Mouse (Mus musculus): ENCODE results near the gene Nubp1. TPM values are rescaled to one million over a fixed set of nuclear protein-coding genes. Genes with fewer than 3 reads are reported as not detected.

Nubp1 gene
- polyA plus RNA-seq, 1 experiment from 2014 or later: 92.0 TPM

DNA sequence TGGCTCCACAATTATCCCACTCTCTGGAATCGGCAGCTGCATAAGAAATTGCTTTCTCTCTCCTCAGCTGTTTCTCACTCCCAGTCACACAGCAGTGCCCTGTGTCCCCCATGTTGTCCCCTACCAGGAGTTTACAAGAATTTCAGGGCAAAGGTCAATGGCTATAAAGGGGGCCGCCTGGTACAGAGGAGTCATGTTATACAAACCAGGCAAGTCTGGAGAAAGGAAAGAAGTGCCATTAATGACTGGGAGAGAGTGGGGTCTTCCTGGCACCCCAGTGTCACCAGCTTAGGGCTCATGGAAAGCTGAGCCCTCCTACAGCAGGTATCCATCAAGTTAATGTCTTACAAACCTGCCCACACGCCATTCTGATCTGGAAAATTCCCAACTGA lies 42.8 kb downstream of the Nubp1 start:
- DNase-seq (ENCODE audit: low spot score): peak; percentile 61
- Histone ChIP-seq H3K4me3 (no peak overlapping the region), H3K4me1 (peaks cover 28% of the 10 kb centered on the region), H3K36me3 (no peaks in the 10 kb centered on the region), H3K27ac (peak overlapping the region; percentile 58; the same call in 1 of the 2 replicates), H3K9me3 (replicated peaks) (no peaks in the 10 kb centered on the region), H3K27me3 (ENCODE audit: low read depth, poor library complexity, severe bottlenecking) (no peaks in the 10 kb centered on the region)
- WGBS: 14% methylated on average over 3 of the region's 3 CpGs

DNA sequence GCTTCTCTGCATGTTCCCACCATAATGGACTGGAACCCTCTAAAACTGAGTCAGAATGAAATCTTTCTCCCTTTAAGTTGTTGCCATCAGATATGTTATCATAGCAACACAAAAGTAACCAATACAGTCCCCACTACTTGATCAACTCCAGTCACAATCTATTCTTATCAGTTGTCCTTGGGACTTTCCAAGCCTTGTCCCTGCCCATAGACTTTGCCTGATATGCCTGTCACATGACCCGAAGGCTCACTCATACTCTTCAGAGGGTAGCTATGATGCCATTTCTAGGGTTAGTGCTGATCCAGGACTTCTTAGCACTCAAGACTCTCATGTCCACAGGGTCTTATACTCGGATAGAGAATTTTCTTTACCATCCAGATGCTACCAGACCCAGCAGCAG lies 48.4 kb downstream of the Nubp1 start:
- WGBS: 81% methylated on average over 2 of the region's 2 CpGs
- H3K27me3 ChIP-seq (ENCODE audit: low read depth, poor library complexity, severe bottlenecking): no peaks in the 10 kb centered on the region
- peaks cover 11% of the 10 kb centered on the region for H3K4me1 ChIP-seq
- no peaks in the 10 kb centered on the region for H3K36me3 ChIP-seq
- DNase-seq (ENCODE audit: low spot score): no peak
- no peak overlapping the region for H3K4me3 ChIP-seq
- no peaks in the 10 kb centered on the region for H3K9me3 ChIP-seq (replicated peaks)
- H3K27ac ChIP-seq: no peak overlapping the region

DNA sequence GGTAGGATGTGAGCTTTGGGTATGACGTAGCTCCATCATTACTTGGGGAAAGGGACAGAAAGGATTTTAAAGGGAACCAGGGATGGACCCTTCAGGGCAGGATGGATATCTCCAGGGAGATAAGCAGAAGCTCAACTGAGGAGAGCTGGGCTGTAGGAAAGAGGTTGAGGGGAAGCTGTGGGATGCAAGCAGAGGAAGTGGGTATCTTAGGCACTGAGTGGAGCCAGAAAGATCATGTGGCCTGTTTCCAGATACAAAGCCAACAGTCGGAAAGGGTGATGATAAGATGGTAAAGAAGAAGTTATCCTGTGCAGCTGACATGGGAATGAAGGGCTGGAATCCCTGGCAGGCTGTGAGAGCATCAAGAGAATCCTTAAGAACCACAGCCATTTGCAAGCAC lies 49.4 kb downstream of the Nubp1 start:
- Histone ChIP-seq H3K4me3 (no peak overlapping the region), H3K9me3 (replicated peaks) (no peaks in the 10 kb centered on the region), H3K4me1 (peaks cover 9% of the 10 kb centered on the region), H3K27me3 (ENCODE audit: low read depth, poor library complexity, severe bottlenecking) (no peaks in the 10 kb centered on the region), H3K36me3 (no peaks in the 10 kb centered on the region), H3K27ac (no peak overlapping the region)
- 90% methylated on average over 2 of the region's 2 CpGs for WGBS
- DNase-seq (ENCODE audit: low spot score): no peak

DNA sequence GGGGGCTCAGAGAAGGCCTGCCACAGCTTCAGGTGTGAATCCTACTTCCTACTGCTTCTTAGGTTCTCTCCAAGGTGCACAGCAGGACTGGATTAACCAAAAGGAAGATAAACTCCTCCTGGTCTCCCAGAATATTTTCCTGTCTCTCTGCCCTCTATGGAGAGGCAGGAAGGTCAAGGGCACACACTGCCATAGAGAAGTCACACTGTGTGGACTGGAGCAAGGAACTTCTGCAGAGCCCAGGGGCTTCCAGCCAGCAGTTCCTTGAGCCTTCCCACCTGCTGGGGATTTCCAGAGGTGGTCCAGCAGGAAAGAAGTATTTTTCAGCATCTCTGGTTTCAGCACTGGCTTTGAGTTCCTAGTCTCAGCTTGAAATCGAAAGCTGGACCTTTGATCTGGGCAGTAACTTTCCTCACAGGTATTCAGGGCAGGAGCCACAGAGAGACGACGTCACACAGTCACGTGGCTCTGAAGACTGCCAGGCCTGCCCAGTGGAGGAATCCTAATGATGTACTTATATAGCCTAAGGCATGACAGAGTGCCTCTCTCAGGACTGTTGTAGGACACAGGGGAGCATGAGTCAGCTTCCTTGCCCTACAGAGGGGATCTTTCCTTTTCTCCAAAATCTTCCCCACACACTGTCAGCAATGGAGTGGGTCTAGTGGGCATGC lies 53.4 kb downstream of the Nubp1 start:
- H3K27ac ChIP-seq: no peak overlapping the region
- H3K36me3 ChIP-seq: no peaks in the 10 kb centered on the region
- H3K27me3 ChIP-seq (ENCODE audit: low read depth, poor library complexity, severe bottlenecking): no peaks in the 10 kb centered on the region
- H3K4me1 ChIP-seq: peaks cover 9% of the 10 kb centered on the region
- 20% methylated on average over 4 of the region's 4 CpGs for WGBS
- H3K9me3 ChIP-seq (replicated peaks): no peaks in the 10 kb centered on the region
- no peak for DNase-seq (ENCODE audit: low spot score)
- H3K4me3 ChIP-seq: no peak overlapping the region

DNA sequence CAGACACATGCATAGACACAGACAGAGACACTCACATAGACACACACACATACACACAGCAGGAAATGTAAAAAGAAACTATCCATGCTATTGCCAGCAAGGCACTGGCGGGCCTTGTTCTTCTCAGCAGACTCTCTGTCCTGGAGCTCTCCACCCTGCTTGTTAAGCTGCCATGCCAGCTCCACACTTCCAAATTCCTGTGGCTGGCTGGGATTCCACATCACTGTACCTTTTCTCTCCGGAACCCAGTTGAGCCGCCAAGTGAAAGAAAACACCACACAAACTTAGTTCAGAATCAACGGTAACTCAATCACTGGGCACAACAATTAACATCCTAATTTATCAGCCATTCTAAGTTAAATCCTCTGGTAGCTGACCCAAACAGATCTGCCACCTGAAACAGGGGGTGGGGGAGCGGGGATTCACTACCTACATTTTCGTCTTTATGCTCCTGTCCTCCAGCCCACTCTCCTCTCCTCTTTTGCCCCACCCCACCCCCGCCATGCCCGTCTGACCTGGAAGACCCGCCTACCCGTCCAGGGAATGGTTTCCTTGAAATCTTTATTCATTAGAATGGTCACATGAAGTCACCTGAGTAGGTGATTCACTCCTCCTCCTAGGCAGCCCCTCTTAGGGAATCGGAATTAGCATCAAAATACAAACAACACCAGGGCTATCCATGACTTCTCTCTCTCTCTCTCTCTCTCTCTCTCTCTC lies 55.8 kb downstream of the Nubp1 start:
- Histone ChIP-seq H3K9me3 (replicated peaks) (no peaks in the 10 kb centered on the region), H3K36me3 (no peaks in the 10 kb centered on the region), H3K27me3 (ENCODE audit: low read depth, poor library complexity, severe bottlenecking) (no peaks in the 10 kb centered on the region), H3K4me1 (peaks cover 9% of the 10 kb centered on the region), H3K4me3 (no peak overlapping the region), H3K27ac (no peak overlapping the region)
- 41% methylated on average over 11 of the region's 11 CpGs for WGBS
- DNase-seq (ENCODE audit: low spot score): no peak

DNA sequence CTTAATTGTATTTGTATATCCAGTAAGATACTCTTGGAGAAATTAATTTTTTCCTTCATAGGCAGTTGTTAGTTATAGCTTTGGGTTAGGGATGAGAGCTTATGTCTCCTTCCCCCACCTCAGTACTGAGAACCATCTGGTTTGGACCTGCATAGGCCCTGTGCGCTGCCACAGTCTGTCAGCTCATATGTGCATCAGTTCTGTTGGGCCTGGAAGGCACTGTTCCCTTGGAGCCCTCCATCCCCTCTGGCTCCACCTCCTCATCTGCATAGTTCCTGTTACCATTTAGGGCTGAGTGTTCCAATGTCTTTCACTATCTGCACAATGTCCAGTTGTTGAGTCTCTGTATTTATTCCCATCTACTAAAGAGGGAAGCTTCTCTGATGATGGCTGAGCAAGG lies 56.5 kb downstream of the Nubp1 start:
- Histone ChIP-seq H3K4me3 (no peak overlapping the region), H3K9me3 (replicated peaks) (no peaks in the 10 kb centered on the region), H3K27ac (no peak overlapping the region), H3K27me3 (ENCODE audit: low read depth, poor library complexity, severe bottlenecking) (no peaks in the 10 kb centered on the region), H3K4me1 (peaks cover 9% of the 10 kb centered on the region), H3K36me3 (no peaks in the 10 kb centered on the region)
- 70% methylated on average over 1 of the region's 1 CpGs for WGBS
- no peak for DNase-seq (ENCODE audit: low spot score)

DNA sequence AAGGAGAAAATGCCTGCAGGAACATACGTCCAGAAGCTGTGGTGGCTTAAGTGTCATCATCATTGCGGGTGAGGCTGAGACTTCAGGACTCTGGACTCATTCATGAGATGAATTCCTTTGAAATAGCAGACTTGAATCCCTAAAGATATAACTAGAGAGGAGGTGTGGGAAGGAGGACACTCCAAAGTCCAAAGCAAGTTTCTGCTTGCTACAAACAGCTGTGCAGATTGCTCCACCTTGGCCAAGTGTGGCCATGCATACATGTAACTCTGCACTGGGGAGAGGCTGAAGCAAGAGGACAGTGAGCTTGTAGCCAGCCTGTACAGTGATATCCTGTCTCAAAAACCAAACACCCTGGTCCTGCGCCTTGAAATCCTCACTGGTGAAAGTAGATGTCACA lies 60.2 kb downstream of the Nubp1 start:
- DNase-seq (ENCODE audit: low spot score): no peak
- H3K4me3 ChIP-seq: no peak overlapping the region
- H3K27ac ChIP-seq: no peak overlapping the region
- 91% methylated on average over 3 of the region's 3 CpGs for WGBS
- H3K27me3 ChIP-seq (ENCODE audit: low read depth, poor library complexity, severe bottlenecking): no peaks in the 10 kb centered on the region
- no peaks in the 10 kb centered on the region; the same call in 1 of the 2 replicates for H3K4me1 ChIP-seq
- no peaks in the 10 kb centered on the region for H3K9me3 ChIP-seq (replicated peaks)
- no peaks in the 10 kb centered on the region for H3K36me3 ChIP-seq

Other genes starting within 250 kb of the Nubp1 start
- gene Rpl39l, start 241.7 kb upstream of the Nubp1 start, polyA plus RNA-seq (2016; fragmentation: Nextera tagmentation; extraction: Ambion mirVana): 0.38 TPM in 1 of 2 replicates, not detected in the other
- 2.0 and 3.1 TPM in 2 replicates for gene Atf7ip2, start 219.2 kb upstream of the Nubp1 start, polyA plus RNA-seq (2016; fragmentation: Nextera tagmentation; extraction: Ambion mirVana)
- gene Emp2, start 98.0 kb upstream of the Nubp1 start, polyA plus RNA-seq (2016; fragmentation: Nextera tagmentation; extraction: Ambion mirVana): 2.4 and 4.2 TPM in 2 replicates
- gene Tekt5, start 16.5 kb upstream of the Nubp1 start, polyA plus RNA-seq (2016; fragmentation: Nextera tagmentation; extraction: Ambion mirVana): not detected in 2 replicates
- 15.9 and 22.7 TPM in 2 replicates for gene Tvp23a, start 35.4 kb downstream of the Nubp1 start, polyA plus RNA-seq (2016; fragmentation: Nextera tagmentation; extraction: Ambion mirVana)
- 0.09 and 0.19 TPM in 2 replicates for gene Ciita, start 68.1 kb downstream of the Nubp1 start, polyA plus RNA-seq (2016; fragmentation: Nextera tagmentation; extraction: Ambion mirVana)
- 17.4 and 20.5 TPM in 2 replicates for gene Dexi, start 131.1 kb downstream of the Nubp1 start, polyA plus RNA-seq (2016; fragmentation: Nextera tagmentation; extraction: Ambion mirVana)
- 26.8 and 27.0 TPM in 2 replicates for gene Clec16a, start 133.4 kb downstream of the Nubp1 start, polyA plus RNA-seq (2016; fragmentation: Nextera tagmentation; extraction: Ambion mirVana)

All from limb, embryonic 10.5 days (tissue).